Mouse (Mus musculus) frontal cortex, postnatal 36 days (tissue): ENCODE measurements at regions not wholly inside any gene's neighbourhood (a gene's known extent, or its start where the extent isn't known, plus 50 kb on each side); places are given as distances from the start of the nearest gene placed in this dataset.

Experiments used
- DNase-seq, 2 experiments: peaks; one replicate each; pipeline ENCODE4 v3.0.0; 2022; ENCODE audit warnings: low spot score in 2 of 2

GRCm38 (mm10) chr10:126176759-126177473 lies 210.9 kb downstream of the Lrig3 start:
- DNase-seq = no peak

- DNase-seq = no peak
Measured at GRCm38 (mm10) chr10:126182386-126182785, 216.4 kb downstream of the Lrig3 start.

- DNase-seq = no peak
Measured at GRCm38 (mm10) chr10:126183961-126184360, 218.0 kb downstream of the Lrig3 start.

- DNase-seq = no peak
Measured at GRCm38 (mm10) chr10:126185410-126185809, 219.4 kb downstream of the Lrig3 start.

- no peak for DNase-seq
Measured at GRCm38 (mm10) chr10:126186086-126186485, 220.1 kb downstream of the Lrig3 start.

GRCm38 (mm10) chr10:126189001-126189400 lies 223.0 kb downstream of the Lrig3 start:
- no peak for DNase-seq
